Mouse (Mus musculus) midbrain, embryonic 11.5 days (tissue): ENCODE data around the gene Hspa1a. TPM values are rescaled to one million over a fixed set of nuclear protein-coding genes. Genes with fewer than 3 reads are reported as not detected.
"Not testable (repeated sequence)": the region's sequence is repeated elsewhere in the genome, so short reads cannot be mapped to it uniquely, and the experiment has no call there.

ENCODE experiments used
- ATAC-seq: fragments of 200-750 bp; cut with Nextera tagmentation; 2 replicates; pipeline ENCODE4 v1.8.0; 2017; ENCODE audit warnings: moderate TSS enrichment, moderate library complexity; ENCODE audit not compliant: low FRiP score
- DNase-seq: peaks from one replicate; pipeline ENCODE4 v3.0.0; 2015; ENCODE audit warnings: low spot score; ENCODE audit errors: missing footprints
- H3K27ac ChIP-seq: fragments of 300-500 bp; sonication (generic); 2 replicates; pipeline ENCODE4 v1.5.1; 2014; ENCODE audit warnings: low read depth, low read length
- H3K27me3 ChIP-seq: fragments of 300-500 bp; sonication (generic); 2 replicates; pipeline ENCODE4 v1.6.1; 2014; ENCODE audit warnings: mild to moderate bottlenecking, low read length, moderate library complexity, mixed read lengths; ENCODE audit not compliant: control insufficient read depth, insufficient read depth
- H3K36me3 ChIP-seq: fragments of 300-500 bp; sonication (generic); 2 replicates; pipeline ENCODE4 v1.6.1; 2014; ENCODE audit warnings: mild to moderate bottlenecking, low read length, moderate library complexity, mixed read lengths; ENCODE audit not compliant: control insufficient read depth, insufficient read depth
- H3K4me1 ChIP-seq: fragments of 300-500 bp; sonication (generic); 2 replicates; pipeline ENCODE4 v1.6.1; 2014; ENCODE audit warnings: low read length; ENCODE audit not compliant: control insufficient read depth, insufficient read depth
- H3K4me2 ChIP-seq: fragments of 300-500 bp; sonication (generic); 2 replicates; pipeline ENCODE4 v1.6.1; 2014; ENCODE audit warnings: mild to moderate bottlenecking, moderate library complexity
- H3K4me3 ChIP-seq: fragments of 300-500 bp; sonication (generic); 2 replicates; pipeline ENCODE4 v1.5.1; 2014; ENCODE audit warnings: low read depth, low read length
- H3K9ac ChIP-seq: fragments of 300-500 bp; sonication (generic); 2 replicates; pipeline ENCODE4 v1.6.1; 2014; ENCODE audit warnings: low read length
- H3K9me3 ChIP-seq: fragments of 300-500 bp; sonication (generic); 2 replicates; pipeline ENCODE4 v1.6.1; 2016; ENCODE audit warnings: low read length; ENCODE audit not compliant: control insufficient read depth
- WGBS: fragments of 180-500 bp; shearing (Covaris S2); extraction: QIAGEN DNeasy Blood & Tissue Kit; methylation state at CpG from one replicate; pipeline ENCODE4 v1.1.7; 2014; 5-methylcytosine and 5-hydroxymethylcytosine counted together
- polyA plus RNA-seq: library from polyadenylated mRNA; unstranded; fragments of >200 nt; fragmentation: Nextera tagmentation; extraction: Ambion mirVana; gene quantifications from 2 replicates; pipeline ENCODE4 v1.2.1, GENCODE M21; 2014

Hspa1a gene
- polyA plus RNA-seq, 1 experiment from 2014 or later, result 0.59 TPM

DNA sequence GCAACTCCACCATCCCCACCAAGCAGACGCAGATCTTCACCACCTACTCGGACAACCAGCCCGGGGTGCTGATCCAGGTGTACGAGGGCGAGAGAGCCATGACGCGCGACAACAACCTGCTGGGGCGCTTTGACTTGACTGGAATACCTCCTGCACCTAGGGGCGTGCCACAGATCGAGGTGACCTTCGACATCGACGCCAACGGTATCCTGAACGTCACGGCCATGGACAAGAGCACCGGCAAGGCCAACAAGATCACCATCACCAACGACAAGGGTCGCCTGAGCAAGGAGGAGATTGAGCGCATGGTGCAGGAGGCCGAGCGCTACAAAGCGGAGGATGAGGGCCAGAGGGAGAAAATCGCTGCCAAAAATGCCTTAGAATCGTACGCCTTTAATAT, 6.3 kb upstream of the Hspa1a start:
- Histone ChIP-seq H3K4me2 (no peak overlapping the region), H3K9ac (no peak overlapping the region), H3K36me3 (no peaks in the 10 kb centered on the region), H3K4me3 (no peak overlapping the region), H3K4me1 (peaks cover 15% of the 10 kb centered on the region), H3K27me3 (no peaks in the 10 kb centered on the region), H3K27ac (no peak overlapping the region), H3K9me3 (no peaks in the 10 kb centered on the region)
- 88% methylated on average over 27 of the region's 27 CpGs for WGBS
- ATAC-seq, result no peak
- no peak for DNase-seq

DNA sequence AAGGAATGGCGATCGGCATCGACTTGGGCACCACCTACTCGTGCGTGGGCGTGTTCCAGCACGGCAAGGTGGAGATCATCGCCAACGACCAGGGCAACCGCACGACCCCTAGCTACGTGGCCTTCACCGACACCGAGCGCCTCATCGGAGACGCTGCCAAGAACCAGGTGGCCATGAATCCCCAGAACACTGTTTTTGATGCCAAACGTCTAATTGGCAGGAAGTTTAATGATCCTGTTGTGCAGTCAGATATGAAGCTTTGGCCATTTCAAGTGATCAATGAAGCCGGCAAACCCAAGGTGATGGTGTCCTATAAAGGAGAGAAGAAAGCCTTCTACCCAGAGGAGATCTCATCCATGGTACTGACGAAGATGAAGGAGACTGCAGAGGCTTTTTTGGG, 5.0 kb upstream of the Hspa1a start:
- no peak overlapping the region for H3K9ac ChIP-seq
- H3K36me3 ChIP-seq, result no peaks in the 10 kb centered on the region
- ATAC-seq (no peak), DNase-seq (no peak)
- H3K27me3 ChIP-seq, result no peaks in the 10 kb centered on the region
- no peak overlapping the region for H3K4me3 ChIP-seq
- WGBS, result 95% methylated on average over 20 of the region's 20 CpGs
- H3K4me1 ChIP-seq, result peaks cover 10% of the 10 kb centered on the region
- no peaks in the 10 kb centered on the region for H3K9me3 ChIP-seq
- H3K27ac ChIP-seq, result no peak overlapping the region
- H3K4me2 ChIP-seq, result no peak overlapping the region

DNA sequence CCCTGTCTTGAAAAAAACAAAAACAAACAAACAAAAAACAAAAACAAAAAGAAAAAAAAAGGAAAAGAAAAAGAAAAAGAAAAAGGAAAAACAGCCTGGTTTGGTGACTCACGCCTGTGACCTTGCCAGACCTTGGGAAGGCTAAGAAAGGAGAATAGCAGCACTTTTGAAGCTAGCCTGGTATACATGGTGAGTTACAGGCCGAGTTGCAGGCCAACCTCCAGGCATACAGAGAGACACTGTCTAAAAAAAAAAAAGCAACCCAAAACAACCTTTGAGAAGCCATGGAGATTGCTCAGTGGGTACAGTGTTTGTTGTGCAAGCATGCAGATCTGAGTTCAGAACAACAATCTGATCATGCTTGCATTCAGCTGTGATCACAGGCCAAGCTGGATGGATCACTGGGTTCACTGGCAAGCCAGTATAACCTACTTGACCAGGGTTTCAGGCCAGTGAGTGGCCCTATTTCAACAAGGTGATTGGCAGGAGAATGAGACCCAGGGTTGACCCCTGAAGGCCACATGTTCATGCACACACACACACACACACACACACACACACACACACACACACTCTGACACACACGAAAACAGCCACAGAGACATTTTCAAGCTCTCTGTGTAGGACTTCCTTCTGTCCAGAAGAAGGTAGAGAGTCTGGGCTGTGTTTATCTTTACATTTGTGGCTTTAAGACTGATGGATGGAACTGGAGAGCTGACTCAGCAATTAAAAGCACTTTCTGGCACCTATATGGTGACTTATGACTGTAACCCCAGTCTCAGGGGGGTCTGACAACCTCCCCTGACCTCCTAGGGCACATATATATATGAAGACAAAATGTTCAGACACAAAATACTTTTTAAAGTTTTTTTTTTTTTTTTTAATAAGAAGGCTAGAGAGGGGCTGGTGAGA, 3.9 kb upstream of the Hspa1a start:
- no peak overlapping the region for H3K4me2 ChIP-seq
- no peak overlapping the region for H3K4me3 ChIP-seq
- DNase-seq (no peak), ATAC-seq (no peak)
- peaks cover 5% of the 10 kb centered on the region for H3K4me1 ChIP-seq
- whole genome bisulfite sequencing, result 78% methylated on average over 3 of the region's 3 CpGs
- no peaks in the 10 kb centered on the region for H3K36me3 ChIP-seq
- no peak overlapping the region for H3K27ac ChIP-seq
- no peak overlapping the region for H3K9ac ChIP-seq
- H3K9me3 ChIP-seq, result no peaks in the 10 kb centered on the region
- no peaks in the 10 kb centered on the region for H3K27me3 ChIP-seq

DNA sequence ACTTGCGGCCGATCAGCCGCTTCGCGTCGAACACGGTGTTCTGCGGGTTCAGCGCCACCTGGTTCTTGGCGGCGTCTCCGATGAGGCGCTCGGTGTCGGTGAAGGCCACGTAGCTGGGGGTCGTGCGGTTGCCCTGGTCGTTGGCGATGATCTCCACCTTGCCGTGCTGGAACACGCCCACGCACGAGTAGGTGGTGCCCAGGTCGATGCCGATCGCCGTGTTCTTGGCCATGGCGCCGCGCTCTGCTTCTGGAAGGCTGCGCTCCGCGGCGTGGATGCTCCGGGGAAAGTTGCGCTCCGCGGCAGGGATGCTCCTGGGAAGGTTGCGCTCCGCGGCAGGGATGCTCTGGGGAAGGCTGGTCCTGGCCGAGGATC, 275 bp downstream of the Hspa1a start:
- Histone ChIP-seq H3K4me3 (peak overlapping the region; percentile 18; the same call in 1 of the 2 replicates), H3K27me3 (peaks cover 20% of the 10 kb centered on the region), H3K4me2 (peak overlapping the region; percentile 44)
- not testable (repeated sequence) for H3K27ac ChIP-seq, H3K36me3 ChIP-seq, H3K4me1 ChIP-seq, H3K9ac ChIP-seq, H3K9me3 ChIP-seq, DNase-seq
- ATAC-seq, result peak; percentile 70
- WGBS, result 0% methylated on average over 15 of the region's 43 CpGs

DNA sequence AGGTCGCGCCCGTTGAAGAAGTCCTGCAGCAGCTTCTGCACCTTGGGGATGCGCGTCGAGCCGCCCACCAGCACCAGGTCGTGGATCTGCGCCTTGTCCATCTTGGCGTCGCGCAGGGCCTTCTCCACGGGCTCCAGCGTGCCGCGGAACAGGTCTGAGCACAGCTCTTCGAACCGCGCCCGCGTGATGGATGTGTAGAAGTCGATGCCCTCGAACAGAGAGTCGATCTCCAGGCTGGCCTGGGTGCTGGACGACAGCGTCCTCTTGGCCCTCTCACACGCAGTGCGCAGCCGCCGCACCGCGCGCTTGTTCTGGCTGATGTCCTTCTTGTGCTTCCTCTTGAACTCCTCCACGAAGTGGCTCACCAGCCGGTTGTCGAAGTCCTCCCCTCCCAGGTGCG, 1.1 kb downstream of the Hspa1a start:
- H3K9ac ChIP-seq, H3K36me3 ChIP-seq, H3K4me1 ChIP-seq, DNase-seq, H3K4me2 ChIP-seq, H3K27ac ChIP-seq, H3K9me3 ChIP-seq, H3K4me3 ChIP-seq, ATAC-seq: not testable (repeated sequence)
- peaks cover 20% of the 10 kb centered on the region for H3K27me3 ChIP-seq
- WGBS, result 26% methylated on average over 24 of the region's 37 CpGs

DNA sequence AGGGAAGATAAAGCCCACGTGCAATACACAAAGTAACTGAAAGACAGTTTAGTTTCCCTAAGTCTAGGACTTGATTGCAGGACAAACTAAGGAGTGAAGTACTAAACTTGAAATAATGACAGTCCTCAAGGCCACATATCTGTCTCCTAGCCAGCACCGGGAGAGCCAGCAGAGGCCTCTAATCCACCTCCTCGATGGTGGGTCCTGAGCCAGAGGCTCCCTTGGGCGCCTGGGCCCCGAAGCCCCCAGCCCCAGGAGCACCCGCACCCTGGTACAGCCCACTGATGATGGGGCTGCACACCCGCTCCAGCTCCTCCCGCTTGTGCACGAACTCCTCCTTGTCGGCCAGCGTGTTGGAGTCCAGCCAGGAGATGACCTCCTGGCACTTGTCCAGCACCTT, 2.1 kb downstream of the Hspa1a start, which contains the start of gene Gm20481:
TSS of gene Gm20481 (plus strand) at position 91 of the 400 bp plus-strand sequence.
- not testable (repeated sequence) for H3K36me3 ChIP-seq, H3K9me3 ChIP-seq, H3K4me3 ChIP-seq, DNase-seq, H3K27ac ChIP-seq, H3K4me2 ChIP-seq, H3K9ac ChIP-seq, H3K4me1 ChIP-seq, ATAC-seq
- peaks cover 20% of the 10 kb centered on the region for H3K27me3 ChIP-seq
- WGBS, result 70% methylated on average over 6 of the region's 11 CpGs

DNA sequence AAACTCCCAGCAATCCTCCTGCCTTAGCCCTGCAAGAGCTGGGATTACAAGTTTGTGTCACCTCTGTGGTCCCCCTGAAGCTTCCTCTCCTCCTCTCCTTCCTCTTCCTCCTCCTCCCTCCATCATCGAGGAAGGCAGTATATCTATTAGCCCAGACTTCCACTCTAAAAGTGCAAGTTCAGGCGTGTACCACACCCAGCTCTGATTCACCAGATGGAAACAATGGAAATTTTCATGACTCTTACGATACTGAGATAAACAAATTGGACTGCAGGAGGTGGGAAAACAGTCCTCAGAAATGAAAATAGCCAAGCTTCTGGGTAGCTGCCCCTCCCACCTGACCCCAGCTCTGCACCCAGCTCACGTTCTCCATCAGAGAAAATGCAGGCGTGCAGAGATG, 6.3 kb downstream of the Hspa1a start:
- 83% methylated on average over 5 of the region's 5 CpGs for WGBS
- Histone ChIP-seq H3K27me3 (peaks cover 20% of the 10 kb centered on the region), H3K9me3 (no peaks in the 10 kb centered on the region)

DNA sequence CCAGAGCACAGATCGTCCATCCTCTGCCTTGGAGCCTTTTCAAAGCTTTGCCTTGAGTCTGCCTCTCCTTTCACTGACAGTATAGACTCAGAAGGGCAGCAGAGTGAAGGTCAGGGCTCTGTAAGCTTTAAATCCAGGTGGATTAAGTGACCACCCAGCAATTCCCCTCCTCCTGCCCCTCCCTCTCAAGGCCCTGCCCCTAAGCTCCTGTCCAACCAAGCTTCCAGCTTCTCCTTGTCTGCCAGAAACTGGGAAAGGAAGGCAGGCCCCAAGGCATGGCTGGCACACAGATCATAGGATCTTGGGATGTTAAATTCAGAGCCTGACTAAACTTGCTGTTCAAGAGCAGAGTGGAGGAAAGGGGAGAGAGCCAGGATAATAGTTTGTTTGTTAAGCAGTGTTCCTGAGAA, 7.3 kb downstream of the Hspa1a start:
- H3K4me3 ChIP-seq, result no peak overlapping the region
- no peak for DNase-seq
- H3K27ac ChIP-seq, result no peak overlapping the region
- WGBS, result 5% methylated on average over 1 of the region's 1 CpGs
- H3K9me3 ChIP-seq, result no peaks in the 10 kb centered on the region
- H3K36me3 ChIP-seq, result no peaks in the 10 kb centered on the region
- no peak for ATAC-seq
- H3K9ac ChIP-seq, result no peak overlapping the region
- peaks cover 3% of the 10 kb centered on the region for H3K4me1 ChIP-seq
- no peak overlapping the region for H3K4me2 ChIP-seq
- peaks cover 17% of the 10 kb centered on the region for H3K27me3 ChIP-seq

More for the DNA sequence above, 6.3 kb downstream of the Hspa1a start:
- Histone ChIP-seq H3K9ac (no peak overlapping the region), H3K27ac (no peak overlapping the region), H3K4me2 (no peak overlapping the region), H3K4me1 (no peaks in the 10 kb centered on the region), H3K36me3 (no peaks in the 10 kb centered on the region), H3K4me3 (no peak overlapping the region)
- DNase-seq (no peak), ATAC-seq (no peak)

DNA sequence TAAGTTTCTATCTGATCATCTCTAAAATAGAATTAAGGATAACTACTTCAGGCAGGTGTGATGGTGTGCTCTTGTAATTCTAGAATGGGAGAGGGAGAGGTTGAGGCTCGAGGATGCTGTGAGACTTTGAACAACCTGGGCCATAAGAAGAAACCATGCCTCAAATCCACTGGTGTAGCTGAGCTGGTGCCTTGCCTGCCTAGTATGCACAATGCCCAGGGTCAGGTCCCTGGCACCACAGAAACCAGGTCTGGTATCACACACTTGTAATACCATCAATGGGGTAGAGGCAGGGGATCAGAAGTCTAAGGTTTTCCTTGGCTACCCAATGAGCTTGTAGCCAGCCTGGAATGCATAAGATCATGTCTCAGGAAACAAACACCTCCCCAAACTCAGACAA, 9.1 kb downstream of the Hspa1a start:
- H3K27me3 ChIP-seq, result peaks cover 3% of the 10 kb centered on the region; the same call in 1 of the 2 replicates
- no peak overlapping the region for H3K4me2 ChIP-seq
- WGBS, result 54% methylated on average over 1 of the region's 1 CpGs

More for the DNA sequence above, 9.1 kb downstream of the Hspa1a start:
- H3K9ac ChIP-seq, result no peak overlapping the region
- no peaks in the 10 kb centered on the region for H3K9me3 ChIP-seq
- H3K4me3 ChIP-seq, result no peak overlapping the region
- DNase-seq, result no peak
- H3K36me3 ChIP-seq, result no peaks in the 10 kb centered on the region
- ATAC-seq, result no peak
- no peak overlapping the region for H3K27ac ChIP-seq
- peaks cover 4% of the 10 kb centered on the region for H3K4me1 ChIP-seq
